Mouse (Mus musculus): Measurements from ENCODE around the gene Ccn2. TPM values are rescaled to one million over a fixed set of nuclear protein-coding genes. Genes with fewer than 3 reads are reported as not detected.

The Ccn2 gene
- polyA plus RNA-seq, 1 experiment from 2014 or later, result 4.2 TPM

GRCm38 (mm10) chr10:24631122-24631521 is 35.9 kb downstream of the Ccn2 start:
- Histone ChIP-seq H3K4me2 (replicated peaks) (no peak overlapping the region), H3K36me3 (no peaks in the 10 kb centered on the region), H3K9me3 (no peaks in the 10 kb centered on the region), H3K9ac (replicated peaks) (no peak overlapping the region), H3K27ac (no peak overlapping the region), H3K27me3 (no peaks in the 10 kb centered on the region), H3K4me3 (replicated peaks) (no peak overlapping the region), H3K4me1 (replicated peaks) (no peaks in the 10 kb centered on the region)
- 89% methylated on average over 5 of the region's 5 CpGs for WGBS
- peak; percentile 62; the same call in 1 of the 2 replicates for ATAC-seq

GRCm38 (mm10) chr10:24634288-24634687 is 39.0 kb downstream of the Ccn2 start:
- H3K4me2 ChIP-seq (replicated peaks), result no peak overlapping the region
- H3K9ac ChIP-seq (replicated peaks), result no peak overlapping the region
- no peak for ATAC-seq
- no peaks in the 10 kb centered on the region for H3K9me3 ChIP-seq
- WGBS, result 79% methylated on average over 9 of the region's 9 CpGs
- no peak overlapping the region for H3K4me3 ChIP-seq (replicated peaks)
- no peak overlapping the region for H3K27ac ChIP-seq
- H3K4me1 ChIP-seq (replicated peaks), result no peaks in the 10 kb centered on the region
- no peaks in the 10 kb centered on the region for H3K36me3 ChIP-seq
- no peaks in the 10 kb centered on the region for H3K27me3 ChIP-seq

GRCm38 (mm10) chr10:24635331-24635815 is 40.1 kb downstream of the Ccn2 start:
- ATAC-seq, result no peak
- Histone ChIP-seq H3K4me1 (replicated peaks) (no peaks in the 10 kb centered on the region), H3K36me3 (no peaks in the 10 kb centered on the region), H3K4me2 (replicated peaks) (no peak overlapping the region), H3K27ac (no peak overlapping the region), H3K9me3 (no peaks in the 10 kb centered on the region), H3K9ac (replicated peaks) (no peak overlapping the region), H3K27me3 (no peaks in the 10 kb centered on the region), H3K4me3 (replicated peaks) (no peak overlapping the region)
- 86% methylated on average over 11 of the region's 11 CpGs for WGBS

GRCm38 (mm10) chr10:24635884-24636283 is 40.6 kb downstream of the Ccn2 start:
- H3K9me3 ChIP-seq, result no peaks in the 10 kb centered on the region
- 94% methylated on average over 10 of the region's 10 CpGs for WGBS
- H3K27me3 ChIP-seq, result no peaks in the 10 kb centered on the region
- H3K4me2 ChIP-seq (replicated peaks), result no peak overlapping the region
- no peak overlapping the region for H3K4me3 ChIP-seq (replicated peaks)
- no peaks in the 10 kb centered on the region for H3K36me3 ChIP-seq
- no peaks in the 10 kb centered on the region for H3K4me1 ChIP-seq (replicated peaks)
- ATAC-seq, result no peak
- no peak overlapping the region for H3K9ac ChIP-seq (replicated peaks)
- no peak overlapping the region for H3K27ac ChIP-seq

GRCm38 (mm10) chr10:24636986-24637385 is 41.7 kb downstream of the Ccn2 start:
- H3K4me1 ChIP-seq (replicated peaks), result no peaks in the 10 kb centered on the region
- WGBS, result 94% methylated on average over 2 of the region's 2 CpGs
- no peaks in the 10 kb centered on the region for H3K27me3 ChIP-seq
- no peaks in the 10 kb centered on the region for H3K36me3 ChIP-seq
- ATAC-seq, result no peak
- no peak overlapping the region for H3K4me2 ChIP-seq (replicated peaks)
- no peaks in the 10 kb centered on the region for H3K9me3 ChIP-seq
- no peak overlapping the region for H3K9ac ChIP-seq (replicated peaks)
- H3K4me3 ChIP-seq (replicated peaks), result no peak overlapping the region
- H3K27ac ChIP-seq, result no peak overlapping the region

GRCm38 (mm10) chr10:24638306-24639070 is 43.2 kb downstream of the Ccn2 start:
- Histone ChIP-seq H3K36me3 (no peaks in the 10 kb centered on the region), H3K4me1 (replicated peaks) (no peaks in the 10 kb centered on the region), H3K9me3 (no peaks in the 10 kb centered on the region), H3K27ac (no peak overlapping the region), H3K4me3 (replicated peaks) (no peak overlapping the region), H3K27me3 (no peaks in the 10 kb centered on the region), H3K9ac (replicated peaks) (no peak overlapping the region), H3K4me2 (replicated peaks) (no peak overlapping the region)
- no peak for ATAC-seq
- 71% methylated on average over 10 of the region's 10 CpGs for WGBS

GRCm38 (mm10) chr10:24639596-24639995 is 44.4 kb downstream of the Ccn2 start:
- no peak for ATAC-seq
- Histone ChIP-seq H3K27me3 (no peaks in the 10 kb centered on the region), H3K9ac (replicated peaks) (no peak overlapping the region), H3K27ac (no peak overlapping the region), H3K4me1 (replicated peaks) (no peaks in the 10 kb centered on the region), H3K36me3 (no peaks in the 10 kb centered on the region), H3K9me3 (no peaks in the 10 kb centered on the region), H3K4me2 (replicated peaks) (no peak overlapping the region), H3K4me3 (replicated peaks) (no peak overlapping the region)
- WGBS, result 58% methylated on average over 7 of the region's 7 CpGs

GRCm38 (mm10) chr10:24640186-24640875 is 45.1 kb downstream of the Ccn2 start:
- Histone ChIP-seq H3K4me1 (replicated peaks) (no peaks in the 10 kb centered on the region), H3K36me3 (no peaks in the 10 kb centered on the region), H3K4me3 (replicated peaks) (no peak overlapping the region), H3K9me3 (no peaks in the 10 kb centered on the region), H3K27me3 (no peaks in the 10 kb centered on the region), H3K4me2 (replicated peaks) (no peak overlapping the region), H3K27ac (no peak overlapping the region), H3K9ac (replicated peaks) (no peak overlapping the region)
- WGBS, result 83% methylated on average over 6 of the region's 6 CpGs
- ATAC-seq, result no peak

GRCm38 (mm10) chr10:24641416-24642140 is 46.3 kb downstream of the Ccn2 start:
- no peak overlapping the region for H3K4me3 ChIP-seq (replicated peaks)
- no peak for ATAC-seq

GRCm38 (mm10) chr10:24642796-24643580 is 47.7 kb downstream of the Ccn2 start:
- no peak for ATAC-seq
- no peaks in the 10 kb centered on the region for H3K4me1 ChIP-seq (replicated peaks)
- H3K9me3 ChIP-seq, result no peaks in the 10 kb centered on the region
- no peak overlapping the region for H3K4me2 ChIP-seq (replicated peaks)
- H3K4me3 ChIP-seq (replicated peaks), result no peak overlapping the region
- H3K36me3 ChIP-seq, result no peaks in the 10 kb centered on the region
- H3K9ac ChIP-seq (replicated peaks), result no peak overlapping the region
- WGBS, result 90% methylated on average over 11 of the region's 11 CpGs
- no peak overlapping the region for H3K27ac ChIP-seq
- H3K27me3 ChIP-seq, result no peaks in the 10 kb centered on the region

More at GRCm38 (mm10) chr10:24641416-24642140, 46.3 kb downstream of the Ccn2 start:
- Histone ChIP-seq H3K9ac (replicated peaks) (no peak overlapping the region), H3K27ac (no peak overlapping the region), H3K36me3 (no peaks in the 10 kb centered on the region), H3K4me2 (replicated peaks) (no peak overlapping the region), H3K4me1 (replicated peaks) (no peaks in the 10 kb centered on the region), H3K27me3 (no peaks in the 10 kb centered on the region), H3K9me3 (no peaks in the 10 kb centered on the region)
- 80% methylated on average over 14 of the region's 14 CpGs for WGBS

- WGBS, result 96% methylated on average over 8 of the region's 8 CpGs
- no peak overlapping the region for H3K27ac ChIP-seq
- H3K4me2 ChIP-seq (replicated peaks), result no peak overlapping the region
- no peaks in the 10 kb centered on the region for H3K36me3 ChIP-seq
- H3K4me3 ChIP-seq (replicated peaks), result no peak overlapping the region
- no peaks in the 10 kb centered on the region for H3K4me1 ChIP-seq (replicated peaks)
- H3K27me3 ChIP-seq, result no peaks in the 10 kb centered on the region
- H3K9me3 ChIP-seq, result no peaks in the 10 kb centered on the region
- ATAC-seq, result no peak
- H3K9ac ChIP-seq (replicated peaks), result no peak overlapping the region
Observed at GRCm38 (mm10) chr10:24645169-24645568, 49.9 kb downstream of the Ccn2 start.

All from midbrain, embryonic 13.5 days (tissue).